Mouse (Mus musculus): ENCODE data around the gene Ubap2.

The Ubap2 gene

GRCm38 (mm10) chr4:41158251-41158650 is 116.7 kb downstream of the Ubap2 start:
- no peak for DNase-seq

DNA sequence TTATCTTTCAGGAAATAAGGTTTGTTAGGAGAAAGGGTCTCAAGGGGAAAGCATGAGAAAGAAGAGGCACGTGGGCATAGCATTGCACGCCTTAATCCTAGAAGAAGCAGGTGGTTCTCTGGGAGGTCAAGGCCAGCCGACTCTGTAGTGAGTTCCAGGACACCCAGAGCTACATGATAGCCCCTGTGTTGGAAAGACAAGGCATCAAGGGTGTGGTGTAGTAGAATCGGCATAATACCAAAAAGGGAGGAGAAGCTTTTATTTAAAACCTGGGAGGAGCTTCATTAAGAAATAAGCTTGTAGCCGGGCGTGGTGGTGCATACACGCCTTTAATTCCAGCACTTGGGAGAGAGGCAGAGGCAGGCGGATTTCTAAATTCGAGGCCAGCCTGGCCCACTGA is 118.0 kb downstream of the Ubap2 start:
- no peak for DNase-seq

- no peak for DNase-seq
Observed at GRCm38 (mm10) chr4:41153146-41153545, 121.8 kb downstream of the Ubap2 start.

DNA sequence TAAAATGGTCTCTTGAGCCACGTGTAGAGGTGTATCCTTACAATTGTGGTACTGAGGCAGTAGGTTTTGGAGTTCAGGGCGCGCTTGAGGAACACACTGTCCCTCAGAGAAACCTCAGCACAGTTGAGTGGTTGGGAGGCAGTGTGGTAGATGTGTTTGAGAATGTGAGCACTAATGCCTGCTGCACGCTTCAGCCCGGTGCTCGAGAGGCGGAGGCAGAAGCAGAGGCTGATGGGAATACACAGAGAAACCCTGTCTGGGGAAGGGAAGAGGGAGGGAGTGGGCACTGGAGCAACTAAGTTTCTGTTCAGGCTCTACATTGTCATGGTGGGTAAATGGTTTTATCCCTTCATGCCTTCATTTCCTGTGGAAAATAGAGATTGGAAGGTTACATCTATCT is 123.8 kb downstream of the Ubap2 start:
- DNase-seq: no peak

DNA sequence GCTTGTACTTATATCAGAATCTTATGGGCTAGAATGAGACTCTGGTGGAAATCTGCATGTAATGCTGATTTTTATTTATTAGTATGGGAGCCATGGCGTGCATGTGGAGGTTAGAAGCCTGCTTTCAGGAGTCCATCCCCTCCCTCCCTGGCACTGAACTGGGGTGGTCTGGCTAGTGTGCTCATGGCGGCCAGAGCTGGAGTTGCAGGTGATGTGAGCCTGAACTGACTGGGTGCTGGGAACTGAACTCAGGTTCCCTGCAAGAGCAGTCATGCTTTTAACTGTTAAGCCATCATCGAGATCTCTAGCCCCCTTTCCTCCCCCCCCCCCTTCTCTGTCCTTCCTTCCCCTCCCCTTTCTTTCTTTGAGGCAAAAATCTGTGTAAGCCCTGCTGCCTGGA is 125.1 kb downstream of the Ubap2 start:
- DNase-seq: no peak
